ENCODE assay signal across 8 mouse cellular contexts in the genomic region with DNA sequence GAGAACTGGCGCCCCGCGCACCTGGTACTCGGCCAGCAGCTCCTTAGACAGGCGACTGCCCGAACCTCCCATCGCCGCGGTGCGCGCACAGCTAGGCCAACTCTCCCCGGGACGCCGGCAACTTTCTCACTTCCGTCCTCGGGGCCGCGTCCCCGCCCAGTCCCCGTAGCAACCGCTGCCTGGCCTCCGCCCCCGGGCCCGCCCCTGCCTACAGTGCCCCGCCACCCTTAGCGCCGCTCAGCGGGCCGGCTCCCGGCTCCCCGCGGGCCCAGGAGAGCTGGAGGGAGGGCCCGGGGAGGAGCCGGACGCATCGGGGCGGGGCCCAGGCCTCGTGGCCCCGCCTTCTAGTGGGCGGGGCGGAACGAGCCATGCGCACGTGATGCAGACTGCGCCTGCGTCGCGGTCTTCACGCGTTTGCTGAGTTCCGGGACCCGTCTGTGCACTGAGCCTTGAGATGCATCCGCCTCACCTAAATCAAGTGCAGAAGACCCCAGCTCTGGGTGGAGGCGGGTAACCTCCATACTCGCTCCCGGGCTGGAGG. TPM values are rescaled to one million over a fixed set of nuclear protein-coding genes. Genes with fewer than 3 reads are reported as not detected.
A peak's percentile ranks its signal among the peaks of the same experiment; 100 is the strongest.
DNase-seq lines count a peak whose midpoint lies in the region; ATAC-seq and TF ChIP-seq lines count a peak whose summit lies in the region.

A gene (minus strand): TSS at position 325 of the 541 bp plus-strand sequence.
A gene (plus strand): TSS at position 377 of the 541 bp plus-strand sequence.

- peak; percentile 94 to 95 for ATAC-seq in hematopoietic stem cell, adult 5-6 weeks (replicated peaks in 1 of 2; ENCODE audit: insufficient read depth in 1 of 2, low FRiP score in 2 of 2, low TSS enrichment in 1 of 2, low read depth in 1 of 2, poor library complexity in 2 of 2, severe bottlenecking in 2 of 2)
- ATAC-seq in lung, postnatal 0 days, result peak; percentile 99

- WGBS in cerebellum, adult 2 months, result 1% methylated on average over 55 of the region's 56 CpGs
- WGBS in lung, postnatal 0 days, result under 1% methylated on average over 51 of the region's 56 CpGs

- 0 out of 6 replicates have a peak, but pooled peaks of 1 of the 3 experiments have one; percentile 13 for TF ChIP-seq CTCF in MEL (IDR thresholded peaks at IDR 0.05 in 2 of 3, conservative IDR thresholded peaks at IDR 0.05 in 1 of 3; ENCODE audit: control insufficient read depth in 1 of 3, insufficient read depth in 1 of 3, low read depth in 2 of 3, low read length in 3 of 3, poor library complexity in 1 of 3, severe bottlenecking in 1 of 3)
- TF ChIP-seq CTCF in cerebellum, adult 2 months (IDR thresholded peaks at IDR 0.05; ENCODE audit: borderline replicate concordance, insufficient read depth, low read depth, low read length), result no peak
- TF ChIP-seq CTCF in lung, postnatal 0 days (IDR thresholded peaks at IDR 0.05), result peak; percentile 25

- DNase-seq in MEL (ENCODE audit: low read depth, low spot score), result peak; percentile 96
- peak; percentile 91 to 93 for DNase-seq in cerebellum, adult 2 months
- peak; percentile 99 for DNase-seq in forelimb bud, embryonic 11.5 days (ENCODE audit: low read depth, low spot score)
- DNase-seq in layer of hippocampus, adult 9-11 months, result peak; percentile 96
- peak; percentile 98 for DNase-seq in lung, postnatal 0 days (ENCODE audit: low spot score)
- DNase-seq in ovary, postnatal 14 days (ENCODE audit: low spot score), result peak; percentile 97
- DNase-seq in thymus, postnatal 14 days, result peak; percentile 99

- no peaks in the 10 kb centered on the region for H3K9me3 ChIP-seq in MEL (replicated peaks; ENCODE audit: insufficient read depth, low read length)
- no peaks in the 10 kb centered on the region for H3K9me3 ChIP-seq in lung, postnatal 0 days (ENCODE audit: low read length)

- peak; percentile 11 to 75; a peak in 2 of 4 replicates for TF ChIP-seq POLR2A in MEL (IDR thresholded peaks at IDR 0.05; ENCODE audit: control insufficient read depth in 1 of 2, insufficient read depth in 1 of 2, low read depth in 1 of 2, low read length in 2 of 2, poor library complexity in 1 of 2)
- peak; percentile 95 for TF ChIP-seq POLR2A in cerebellum, adult 2 months (IDR thresholded peaks at IDR 0.05; ENCODE audit: borderline replicate concordance, insufficient read depth, low read length)

- peak within 1 kb of the TSS; percentile 66 for H3K27ac ChIP-seq in MEL (ENCODE audit: control insufficient read depth, low read depth, low read length)
- no peak within 1 kb of the TSS for H3K27ac ChIP-seq in cerebellum, adult 2 months (ENCODE audit: insufficient read depth, low read length)
- H3K27ac ChIP-seq in lung, postnatal 0 days (ENCODE audit: low read length), result peak within 1 kb of the TSS; percentile 74

- TF ChIP-seq EP300 in MEL (IDR thresholded peaks at IDR 0.05; ENCODE audit: low read depth in 1 of 2, low read length in 2 of 2), result 0 out of 4 replicates have a peak, but pooled peaks of 1 of the 2 experiments have one; percentile 7
- no peak for TF ChIP-seq EP300 in lung, postnatal 0 days (IDR thresholded peaks at IDR 0.05)

- no peak for TF ChIP-seq RAD21 in MEL (IDR thresholded peaks at IDR 0.05; ENCODE audit: low read depth, low read length)

- peak within 1 kb of the TSS; percentile 78 for H3K9ac ChIP-seq in MEL (ENCODE audit: control insufficient read depth, low read depth, low read length, poor library complexity, severe bottlenecking)
- H3K9ac ChIP-seq in lung, postnatal 0 days (replicated peaks; ENCODE audit: low read depth), result peak within 1 kb of the TSS; percentile 48

- H3K4me1 ChIP-seq in MEL (ENCODE audit: control insufficient read depth in 1 of 2, insufficient read depth in 2 of 2, low read length in 2 of 2), result peaks cover 5 to 6% of the 10 kb centered on the region in 2 experiments; a peak in 3 of 4 replicates
- H3K4me1 ChIP-seq in cerebellum, adult 2 months (ENCODE audit: control insufficient read depth, insufficient read depth, low read length), result peaks cover 3% of the 10 kb centered on the region; the same call in 1 of the 2 replicates
- 0 out of 2 replicates have a peak, but pooled peaks cover 2% of the 10 kb centered on the region for H3K4me1 ChIP-seq in lung, postnatal 0 days (ENCODE audit: insufficient read depth, low read depth, low read length)

- H3K4me3 ChIP-seq in MEL (ENCODE audit: control insufficient read depth in 1 of 2, insufficient read depth in 1 of 2, low read depth in 2 of 2, low read length in 2 of 2), result peak within 1 kb of the TSS; percentile 85 to 91
- peak within 1 kb of the TSS; percentile 77 for H3K4me3 ChIP-seq in cerebellum, adult 2 months (replicated peaks; ENCODE audit: insufficient read depth, low read depth, low read length)
- H3K4me3 ChIP-seq in lung, postnatal 0 days (ENCODE audit: low read depth, low read length), result peak within 1 kb of the TSS; percentile 59

- H3K27me3 ChIP-seq in MEL (ENCODE audit: control insufficient read depth in 1 of 2, insufficient read depth in 2 of 2, low read length in 2 of 2), result no peaks in the 10 kb centered on the region
- no peaks in the 10 kb centered on the region for H3K27me3 ChIP-seq in cerebellum, adult 2 months (ENCODE audit: control insufficient read depth, insufficient read depth, low read length)
- no peaks in the 10 kb centered on the region for H3K27me3 ChIP-seq in lung, postnatal 0 days (replicated peaks; ENCODE audit: insufficient read depth, low read length)

- peaks cover 10% of the 10 kb centered on the region for H3K79me2 ChIP-seq in MEL (ENCODE audit: control insufficient read depth, insufficient read depth, low read length, poor library complexity)

- H3K36me3 ChIP-seq in MEL (ENCODE audit: control insufficient read depth in 1 of 2, insufficient read depth in 2 of 2, low read length in 2 of 2), result peaks cover 0 to 6% of the 10 kb centered on the region in 2 experiments; a peak in 2 of 4 replicates
- 0 out of 2 replicates have a peak, but pooled peaks cover 4% of the 10 kb centered on the region for H3K36me3 ChIP-seq in lung, postnatal 0 days (ENCODE audit: insufficient read depth, low read length)

- H3K4me2 ChIP-seq in lung, postnatal 0 days (replicated peaks; ENCODE audit: low read depth, low read length), result peak within 1 kb of the TSS; percentile 67

TF ChIP-seq in MEL, 35 proteins besides CTCF, POLR2A, EP300 and RAD21 (continues in another document):
- TF ChIP-seq JUND (IDR thresholded peaks at IDR 0.05; ENCODE audit: low read depth, low read length) (no peak), HCFC1 (IDR thresholded peaks at IDR 0.05; ENCODE audit: low read depth, low read length) (peak; percentile 76), POLR2AphosphoS2 (IDR thresholded peaks at IDR 0.05; ENCODE audit: low read length) (peak; percentile 72), MEF2A (IDR thresholded peaks at IDR 0.05; ENCODE audit: extremely low read depth, insufficient replicate concordance, low read depth, low read length, poor library complexity, severe bottlenecking) (no peak), ELF1 (IDR thresholded peaks at IDR 0.05; ENCODE audit: low read depth, low read length) (peak; percentile 75), NRF1 (IDR thresholded peaks at IDR 0.05; ENCODE audit: insufficient read depth, low read depth, low read length, poor library complexity, severe bottlenecking) (peak; percentile 84), BHLHE40 (IDR thresholded peaks at IDR 0.05; ENCODE audit: borderline replicate concordance, low read depth, low read length) (peak; percentile 98), ZC3H11A (IDR thresholded peaks at IDR 0.05; ENCODE audit: low read depth, low read length) (no peak), ZKSCAN1 (IDR thresholded peaks at IDR 0.05; ENCODE audit: low read depth, low read length) (no peak), SMC3 (IDR thresholded peaks at IDR 0.05; ENCODE audit: low read depth, low read length) (no peak), MAZ (IDR thresholded peaks at IDR 0.05; ENCODE audit: low read depth, low read length) (peak; percentile 55), UBTF (IDR thresholded peaks at IDR 0.05; ENCODE audit: borderline replicate concordance, insufficient read depth, low read depth, low read length) (0 out of 2 replicates have a peak, but pooled peaks have one; percentile 68), MAX (IDR thresholded peaks at IDR 0.05; ENCODE audit: low read length) (peak; percentile 95), CHD1 (IDR thresholded peaks at IDR 0.05; ENCODE audit: low read depth, low read length) (no peak), ETS1 (IDR thresholded peaks at IDR 0.05; ENCODE audit: low read depth, low read length) (0 out of 2 replicates have a peak, but pooled peaks have one; percentile 12), ZMIZ1 (IDR thresholded peaks at IDR 0.05; ENCODE audit: low read depth, low read length) (peak; percentile 64), MXI1 (IDR thresholded peaks at IDR 0.05; ENCODE audit: low read depth, low read length) (peak; percentile 92), NELFE (IDR thresholded peaks at IDR 0.05; ENCODE audit: low read depth, low read length) (peak; percentile 65), CHD2 (IDR thresholded peaks at IDR 0.05; ENCODE audit: low read length) (no peak), USF2 (IDR thresholded peaks at IDR 0.05; ENCODE audit: borderline replicate concordance in 1 of 2, insufficient read depth in 1 of 2, low read depth in 1 of 2, low read length in 2 of 2) (peak; percentile 55 to 81; a peak in 3 of 4 replicates), MAFK (IDR thresholded peaks at IDR 0.05; ENCODE audit: borderline replicate concordance, low read depth, low read length) (no peak), TCF12 (IDR thresholded peaks at IDR 0.05; ENCODE audit: low read depth, low read length) (peak; percentile 47), GATA1 (IDR thresholded peaks at IDR 0.05; ENCODE audit: low read depth, low read length) (no peak), GABPA (IDR thresholded peaks at IDR 0.05; ENCODE audit: low read depth, low read length) (no peak), ZNF384 (IDR thresholded peaks at IDR 0.05; ENCODE audit: low read depth, low read length) (no peak)

RNA-seq across cellular contexts. Expression of the first gene that starts in this region (rescaled TPM):
- 69.3 and 84.5 TPM in 2 replicates for total RNA-seq in MEL (2012; rRNA removed)
- 100 to 1,000 TPM in 1 of 2 experiments, not detected in 1; 145 TPM for polyA plus RNA-seq in MEL (2012; ENCODE audit: insufficient read depth in 1 of 2, insufficient read length in 2 of 2, low read depth in 1 of 2, low replicate concordance in 2 of 2, missing spikeins in 1 of 2)
- 40.1 and 45.0 TPM in 2 replicates for polyA plus RNA-seq in cerebellum, adult 2 months (2012; rRNA removed)
- 28.0 and 29.3 TPM in 2 replicates for total RNA-seq in hematopoietic stem cell, adult 5-6 weeks (2017)
- 108 and 123 TPM in 2 replicates for polyA plus RNA-seq in lung, postnatal 0 days (2015; fragmentation: Nextera tagmentation; extraction: Ambion mirVana)

RNA-seq across cellular contexts. Expression of the second gene that starts in this region (rescaled TPM):
- total RNA-seq in MEL (2012; rRNA removed), result 3.4 and 4.0 TPM in 2 replicates
- polyA plus RNA-seq in MEL (2012; ENCODE audit: insufficient read depth in 1 of 2, insufficient read length in 2 of 2, low read depth in 1 of 2, low replicate concordance in 2 of 2, missing spikeins in 1 of 2), result 1 to 10 TPM in 1 of 2 experiments, not detected in 1; 4.6 TPM
- polyA plus RNA-seq in cerebellum, adult 2 months (2012; rRNA removed), result 3.9 and 4.1 TPM in 2 replicates
- total RNA-seq in hematopoietic stem cell, adult 5-6 weeks (2017), result 3.0 and 3.1 TPM in 2 replicates
- polyA plus RNA-seq in lung, postnatal 0 days (2015; fragmentation: Nextera tagmentation; extraction: Ambion mirVana), result 2.6 and 2.8 TPM in 2 replicates
